Mouse (Mus musculus) embryo, embryonic 9.5 days (tissue): ENCODE measurements around the gene Pcmtd2.
"Not testable (repeated sequence)": the region's sequence is repeated elsewhere in the genome, so short reads cannot be mapped to it uniquely, and the experiment has no call there.

Experiments
- DNase-seq: peaks from one replicate; pipeline ENCODE4 v3.0.0-alpha.2; 2017; ENCODE audit errors: extremely low spot score

The Pcmtd2 gene

DNA sequence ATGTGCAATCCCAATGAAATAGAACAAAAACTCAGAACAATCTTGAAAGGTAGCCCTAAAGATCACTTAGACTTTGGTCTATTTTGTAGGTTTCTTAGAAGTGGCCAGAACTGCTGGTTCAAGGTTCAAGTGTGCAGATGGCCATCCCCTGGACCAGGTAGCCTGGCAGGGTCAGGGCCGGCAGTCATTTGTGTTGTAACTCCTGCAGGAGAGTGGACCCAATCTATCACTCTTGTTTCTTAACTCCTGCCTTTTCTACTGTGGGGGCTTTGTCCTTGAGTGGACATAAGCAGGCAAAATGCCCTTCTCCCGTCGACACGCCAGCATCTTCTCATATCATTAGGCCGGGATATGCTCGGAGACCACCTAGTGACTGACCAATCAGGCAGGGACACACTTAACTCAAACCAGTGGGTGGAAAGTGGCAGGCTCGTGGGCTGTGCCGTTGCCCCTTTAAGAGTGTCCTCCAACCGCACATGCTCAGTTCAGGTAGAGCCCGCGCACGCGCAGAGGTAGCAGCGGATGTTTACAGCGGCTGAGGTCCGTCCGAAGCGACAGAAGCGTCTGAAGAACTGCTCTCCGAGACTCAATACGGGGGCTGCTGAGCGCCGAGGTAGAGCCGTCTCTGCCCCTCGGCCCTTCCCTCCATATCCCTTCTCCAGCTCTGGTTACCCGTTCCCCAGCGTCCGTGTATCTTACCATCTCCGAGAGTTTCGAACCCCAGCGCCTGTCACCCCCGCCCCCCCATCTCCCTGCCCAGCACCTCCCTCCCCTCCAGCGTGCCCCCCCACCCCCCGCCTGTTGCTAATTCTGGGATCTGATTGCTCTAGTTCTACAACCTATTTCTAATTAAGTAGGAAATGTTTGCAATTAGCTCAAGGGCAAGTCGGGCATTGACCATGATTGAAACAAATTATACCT, at the start of gene Pcmtd2:
Gene Pcmtd2 (plus strand): TSS at position 483 of the 921 bp plus-strand sequence.
- peak; percentile 86 for DNase-seq

DNA sequence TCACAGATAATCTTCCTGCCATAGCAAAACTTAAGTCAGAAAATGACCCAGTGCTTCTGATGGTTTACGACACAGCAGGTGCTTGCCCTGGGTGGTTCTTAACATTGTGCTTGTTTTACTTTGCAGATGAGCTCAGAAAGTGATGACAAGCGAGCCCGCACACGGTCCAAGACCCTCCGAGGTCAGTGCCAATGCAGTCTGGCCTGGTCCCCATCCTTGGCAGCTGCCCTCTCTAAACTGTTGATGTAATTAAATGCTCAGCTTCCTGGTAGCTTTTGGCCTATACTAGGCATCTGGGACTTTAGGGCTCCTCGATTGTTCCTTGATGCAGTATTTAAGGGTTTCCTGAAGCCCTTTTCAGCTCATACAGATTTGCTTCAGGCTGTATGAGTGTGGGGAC, 48.3 kb upstream of the Pcmtd2 start:
- no peak for DNase-seq

DNA sequence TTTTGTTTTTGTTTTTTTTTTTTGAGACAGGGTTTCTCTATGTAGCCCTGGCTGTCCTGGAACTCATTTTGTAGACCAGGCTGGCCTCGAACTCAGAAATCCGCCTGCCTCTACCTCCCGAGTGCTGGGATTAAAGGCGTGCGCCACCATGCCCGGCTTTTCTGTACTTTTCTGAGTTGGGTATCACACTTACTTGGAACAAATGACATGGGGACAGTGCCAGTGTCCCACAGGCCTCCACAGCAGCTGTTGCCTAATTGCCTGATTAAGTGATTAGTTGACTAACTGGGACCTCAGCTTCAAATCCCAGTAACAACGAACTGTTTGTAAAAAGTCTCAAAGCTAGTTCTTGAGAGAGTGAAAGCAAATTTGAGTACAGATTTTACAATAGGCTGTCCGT, 44.5 kb upstream of the Pcmtd2 start:
- not testable (repeated sequence) for DNase-seq

DNA sequence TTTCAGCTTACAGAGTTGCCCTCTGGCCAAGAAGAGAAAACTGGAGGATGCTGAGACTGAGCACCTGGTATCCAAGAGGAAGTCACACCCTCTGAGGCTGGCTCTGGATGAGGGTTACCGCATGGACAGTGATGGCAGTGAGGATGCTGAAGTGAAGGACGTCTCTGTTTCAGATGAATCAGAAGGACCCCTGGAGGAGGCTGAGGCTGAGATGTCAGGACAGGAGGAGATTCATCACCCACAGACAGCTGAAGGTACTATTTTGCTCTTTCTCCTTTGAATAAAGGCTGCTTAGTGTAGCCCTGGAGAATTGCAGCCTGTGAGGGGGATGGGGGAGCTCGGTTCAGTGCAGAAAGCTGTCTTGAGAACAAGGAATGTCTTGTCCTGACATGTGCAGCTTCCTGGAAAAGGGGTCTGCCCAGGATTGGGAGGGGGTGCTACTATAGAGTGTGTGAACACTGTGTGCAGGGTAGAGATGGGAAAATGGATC, 42.0 kb upstream of the Pcmtd2 start:
- DNase-seq, result no peak

DNA sequence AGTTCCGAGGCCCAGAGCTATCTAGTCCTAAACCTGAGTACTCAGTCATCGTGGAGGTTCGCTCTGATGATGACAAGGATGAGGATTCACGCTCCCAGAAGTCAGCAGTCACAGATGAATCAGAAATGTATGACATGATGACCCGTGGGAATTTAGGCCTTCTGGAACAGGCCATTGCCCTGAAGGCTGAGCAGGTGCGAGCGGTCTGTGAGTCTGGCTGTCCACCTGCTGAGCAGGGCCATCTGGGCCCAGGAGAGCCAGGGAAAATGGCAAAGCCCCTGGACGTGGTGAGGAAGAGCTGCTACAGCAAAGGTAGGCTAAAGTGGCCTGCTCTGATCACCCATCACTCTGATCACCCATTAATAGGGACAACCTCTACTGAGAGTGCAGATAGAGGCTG, 40.0 kb upstream of the Pcmtd2 start:
- no peak for DNase-seq

DNA sequence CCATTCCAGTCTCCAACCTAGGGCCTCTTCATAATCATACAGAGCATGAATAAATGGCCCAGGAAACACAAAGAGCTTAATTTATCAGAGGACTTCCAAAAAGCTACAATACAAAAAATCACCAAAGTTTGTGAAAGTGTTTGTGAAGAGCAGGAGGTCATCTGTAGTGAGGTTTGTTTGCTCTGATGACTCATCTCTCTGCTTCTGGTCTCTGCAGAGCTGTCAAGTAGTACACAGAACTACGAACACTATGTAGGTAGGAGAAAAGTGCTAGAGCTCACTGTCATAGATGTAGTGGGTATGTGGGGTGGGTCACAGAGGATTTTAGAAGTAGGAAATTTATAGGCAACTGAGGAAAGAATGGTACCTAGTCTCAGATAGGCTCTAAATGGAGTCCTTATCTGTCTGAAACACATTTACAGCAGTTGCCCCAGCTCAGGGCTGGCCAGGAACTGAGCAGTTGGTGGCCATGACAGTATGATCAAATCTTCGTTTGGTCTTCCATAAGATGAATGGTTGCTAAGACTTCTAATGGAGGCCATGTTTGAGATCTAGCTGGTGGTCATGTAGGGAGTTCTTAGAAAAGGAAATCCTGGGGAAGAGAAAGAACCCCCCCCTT, 8.5 kb upstream of the Pcmtd2 start:
- no peak for DNase-seq

DNA sequence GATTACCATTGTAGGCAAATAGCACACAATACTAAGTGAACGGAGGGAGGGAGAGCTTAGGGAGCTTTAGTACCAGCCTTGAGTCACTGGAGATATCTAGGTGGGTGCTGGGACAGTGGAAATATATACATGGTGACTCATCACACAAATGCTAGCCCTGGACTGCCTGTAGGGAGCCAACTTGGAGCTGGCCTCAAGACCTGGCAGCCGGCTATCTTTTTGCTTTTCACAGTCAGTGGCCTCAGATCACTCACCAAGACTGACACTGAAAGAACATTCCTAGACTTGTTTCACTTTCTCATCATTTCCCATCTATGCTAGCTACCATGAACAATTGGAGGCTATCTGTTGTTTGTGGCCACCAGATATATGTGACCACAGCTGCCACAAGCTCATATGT, 4.9 kb upstream of the Pcmtd2 start:
- no peak for DNase-seq

DNA sequence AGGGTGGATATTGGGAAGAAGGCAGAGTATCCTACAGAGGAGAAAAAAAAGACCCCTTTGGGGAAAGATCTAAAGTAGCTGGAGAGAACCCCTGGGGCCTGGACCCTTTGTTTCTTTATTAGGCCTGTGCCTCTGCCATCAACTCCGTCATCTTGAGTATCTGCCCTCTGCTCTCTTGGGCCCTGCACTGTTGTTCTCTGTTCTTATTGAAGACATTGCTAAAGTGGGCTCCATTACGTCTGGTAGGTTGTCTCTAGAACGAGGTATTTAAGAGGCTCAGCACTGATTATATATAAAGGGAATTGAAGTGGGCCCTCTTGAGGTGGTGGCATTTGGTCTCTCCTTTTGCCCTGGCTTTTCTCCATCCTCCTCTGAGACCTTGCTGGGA, 633 bp downstream of the Pcmtd2 start:
- DNase-seq, result no peak

DNA sequence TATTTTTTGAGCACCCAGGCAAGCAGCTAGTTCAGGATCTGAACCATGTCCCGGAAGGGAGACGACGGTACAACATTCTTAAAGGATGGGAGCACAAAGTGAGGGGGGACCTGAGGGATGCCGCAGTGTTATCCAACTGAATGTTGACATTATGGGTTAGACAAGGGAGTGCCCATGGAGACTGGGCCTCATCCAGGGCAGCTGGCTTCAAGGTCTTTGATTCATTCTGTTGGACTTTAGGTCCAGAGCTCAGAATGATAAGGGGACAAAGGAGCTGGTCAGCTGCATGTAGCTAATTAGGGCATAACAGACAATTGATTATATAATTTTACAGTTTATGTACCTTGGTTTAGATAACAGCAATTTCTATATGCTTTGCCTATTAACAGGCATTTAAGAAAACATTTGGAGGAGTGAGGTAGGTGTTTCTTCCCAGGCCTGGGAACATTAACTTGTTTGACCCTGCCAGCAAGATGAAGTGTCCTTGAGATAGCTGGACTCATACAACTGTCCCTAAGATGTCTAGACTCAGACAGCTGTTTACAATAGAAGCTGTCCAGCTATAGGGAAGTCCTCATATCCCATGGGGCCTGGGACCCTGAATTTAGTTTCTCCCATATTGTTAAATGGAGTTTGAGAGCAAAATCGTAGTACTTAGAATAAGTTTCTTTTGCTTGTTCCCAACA, 8.2 kb downstream of the Pcmtd2 start:
- no peak for DNase-seq

DNA sequence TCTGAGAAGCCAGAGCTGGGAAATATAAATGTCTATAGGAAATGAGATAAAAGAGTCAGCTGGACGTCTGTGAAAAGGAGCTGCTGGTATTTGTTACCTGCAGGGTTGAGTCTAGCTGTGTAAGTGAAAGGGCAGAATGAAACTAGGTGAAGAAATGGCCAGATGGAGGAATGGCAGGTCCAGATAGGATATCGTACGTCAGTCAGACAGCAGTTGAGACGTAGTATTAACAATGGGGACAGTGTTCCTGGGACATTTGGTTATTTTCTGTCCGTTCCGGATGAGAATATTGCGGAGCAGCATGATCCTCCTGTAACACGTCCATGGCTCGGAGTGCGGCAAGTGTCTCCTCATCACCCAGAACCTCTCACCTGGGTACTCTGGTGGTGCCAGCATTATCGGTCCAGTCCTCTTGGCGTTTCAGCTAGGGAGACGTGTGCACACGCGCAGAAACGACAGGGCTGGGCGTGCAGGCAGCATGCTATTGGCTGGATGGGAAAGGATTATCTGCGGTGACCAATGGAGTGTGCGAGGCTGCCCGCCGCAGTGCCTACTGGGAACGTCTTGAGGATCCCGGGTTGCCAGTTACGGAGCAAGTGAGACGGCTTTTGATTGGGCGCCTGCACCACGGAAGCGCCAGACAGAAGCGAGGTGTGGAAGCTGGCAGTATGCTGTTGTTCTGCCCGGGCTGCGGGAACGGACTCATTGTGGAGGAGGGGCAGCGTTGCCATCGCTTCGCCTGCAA, 26.3 kb downstream of the Pcmtd2 start, which contains the start of gene Polr3k:
Gene Polr3k (plus strand): TSS at position 547 of the 745 bp plus-strand sequence.
- peak; percentile 91 for DNase-seq

DNA sequence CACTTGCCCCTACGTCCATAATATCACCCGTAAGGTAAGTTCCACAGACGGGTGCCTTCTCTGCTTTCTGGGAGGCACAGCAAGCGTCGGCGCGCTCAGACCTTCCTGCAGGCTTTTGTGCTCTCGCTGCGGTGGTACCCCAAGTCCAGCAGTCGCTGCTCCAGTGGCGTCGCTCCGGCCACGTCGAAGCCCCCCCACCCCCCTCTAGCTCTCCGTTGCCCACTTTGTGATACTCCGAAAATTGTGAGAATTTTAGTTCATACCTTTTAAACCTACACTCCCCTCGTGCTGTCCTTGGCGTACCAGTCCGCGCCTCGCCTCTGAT, 26.8 kb downstream of the Pcmtd2 start:
- no peak for DNase-seq

DNA sequence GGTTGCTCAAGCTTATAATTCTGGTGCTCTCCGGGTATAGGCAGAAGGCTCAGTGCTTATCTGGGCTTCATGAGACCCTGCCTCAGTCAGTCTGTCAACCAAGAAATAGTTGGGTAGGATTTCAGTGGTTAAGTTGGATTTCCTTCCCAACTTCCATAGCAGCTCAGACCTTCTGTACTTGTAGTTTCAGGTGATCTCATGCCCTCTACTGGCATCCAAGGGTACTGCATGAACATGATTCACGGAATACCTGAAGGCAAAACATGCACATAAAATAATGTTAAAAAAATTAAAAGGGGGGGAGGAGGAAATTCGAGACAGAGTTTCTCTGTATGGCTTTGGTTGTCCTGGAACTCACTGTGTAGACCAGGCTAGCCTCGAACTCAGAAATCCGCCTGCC, 29.3 kb downstream of the Pcmtd2 start:
- peak; percentile 56 for DNase-seq

DNA sequence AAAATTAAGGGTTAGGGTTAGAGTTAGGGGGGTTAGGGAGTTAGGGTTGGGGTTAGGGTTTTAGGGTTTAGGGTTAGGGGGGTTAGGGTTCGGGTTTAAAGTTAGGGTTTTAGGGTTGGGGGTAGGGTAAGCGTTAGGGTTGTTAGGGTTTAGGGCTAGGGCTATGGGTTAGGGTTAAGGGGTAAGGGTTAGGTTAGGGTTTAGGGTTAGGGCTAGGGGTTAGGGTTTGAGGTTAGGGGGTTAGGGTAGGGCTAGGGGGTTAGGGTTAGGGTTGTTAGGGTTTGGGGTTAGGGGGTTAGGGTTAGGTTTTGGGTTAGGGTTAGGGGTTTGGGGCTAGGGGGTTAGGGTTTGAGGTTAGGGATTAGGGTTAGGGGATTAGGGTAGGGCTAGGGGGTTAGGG, 33.4 kb downstream of the Pcmtd2 start:
- DNase-seq, result no peak

DNA sequence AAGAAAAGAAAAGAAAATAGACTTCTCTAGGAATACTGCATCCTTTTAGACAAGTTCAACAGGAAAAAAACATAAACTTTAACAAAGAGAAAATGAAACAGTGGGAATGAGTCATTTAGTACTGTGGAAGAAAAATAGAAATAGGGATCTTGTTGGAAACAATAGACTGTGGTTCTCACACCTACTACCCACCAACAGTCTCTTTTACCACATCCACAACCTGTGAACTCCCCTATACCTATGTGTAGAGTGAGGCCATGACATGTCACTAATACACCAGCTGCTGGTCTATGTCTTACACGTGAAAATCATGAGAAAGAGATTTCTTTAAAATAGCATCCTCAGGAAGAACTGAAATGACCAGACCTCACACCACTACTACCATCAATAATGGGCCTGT, 41.2 kb downstream of the Pcmtd2 start:
- no peak for DNase-seq

DNA sequence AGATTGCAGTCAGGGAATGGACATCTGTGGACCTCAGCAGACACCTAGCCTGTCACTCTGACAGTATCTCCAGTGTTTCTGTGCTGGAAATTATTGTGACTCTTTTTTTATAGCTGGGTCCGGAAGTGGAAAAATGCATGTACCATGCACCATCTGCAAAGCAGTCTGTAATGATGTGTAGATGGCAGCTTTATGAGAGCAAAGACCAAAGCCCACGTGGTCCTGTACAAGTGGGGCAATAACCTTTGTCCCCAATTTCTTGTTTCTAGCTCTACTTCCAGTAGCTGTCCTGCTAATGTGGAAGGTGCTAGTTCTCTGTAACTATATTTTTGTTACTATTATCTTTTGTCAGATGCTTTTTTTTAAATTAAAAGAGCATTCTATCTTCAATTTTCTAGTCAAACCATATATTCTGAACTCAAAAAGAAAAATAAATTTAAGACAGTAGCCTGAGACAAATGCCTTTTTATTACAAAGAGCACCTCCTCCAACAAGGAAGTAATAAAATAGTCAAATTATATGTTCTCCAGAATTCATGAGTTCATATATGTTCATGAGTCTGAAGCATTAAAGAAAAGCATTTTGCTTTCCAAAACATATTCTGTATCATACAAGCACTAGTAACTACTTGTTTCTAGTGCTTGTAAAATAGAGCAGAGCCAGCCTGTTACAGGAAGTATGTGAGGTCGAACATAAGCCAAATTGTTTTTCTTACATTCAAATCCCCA, 45.5 kb downstream of the Pcmtd2 start:
- DNase-seq, result no peak
